Mouse (Mus musculus) myocyte (in vitro differentiated cells): Measurements from ENCODE around the gene Eif2ak4.

Experiments used
- CEBPB ChIP-seq: IDR thresholded peaks from 2 replicates; pipeline ENCODE4 v1.6.1; 2011; ENCODE audit warnings: mild to moderate bottlenecking, moderate library complexity; ENCODE audit not compliant: poor library complexity, insufficient read depth, severe bottlenecking
- E2F4 ChIP-seq: IDR thresholded peaks from one replicate; pipeline ENCODE4 v1.6.1; 2011; ENCODE audit warnings: mild to moderate bottlenecking, control low read depth, moderate library complexity; ENCODE audit not compliant: insufficient read depth
- MAX ChIP-seq: IDR thresholded peaks from one replicate; pipeline ENCODE4 v1.6.1; 2011; ENCODE audit warnings: low read depth, mild to moderate bottlenecking, control low read depth
- MYOG ChIP-seq, 3 experiments: IDR thresholded peaks; one replicate each; pipeline ENCODE4 v1.6.1; 2011; ENCODE audit warnings: control low read depth in 2 of 3, low read depth in 2 of 3, mild to moderate bottlenecking in 2 of 3; ENCODE audit not compliant: insufficient read length in 2 of 3, control insufficient read depth in 1 of 3, insufficient read depth in 1 of 3
- POLR2A ChIP-seq: IDR thresholded peaks from one replicate; pipeline ENCODE4 v1.6.1; 2011; ENCODE audit warnings: low read depth, mild to moderate bottlenecking, control low read depth, moderate library complexity; ENCODE audit not compliant: insufficient read length
- POLR2AphosphoS2 ChIP-seq: IDR thresholded peaks from one replicate; pipeline ENCODE4 v1.6.1; 2011; ENCODE audit warnings: low read depth, control low read depth; ENCODE audit not compliant: insufficient read length
- REST ChIP-seq: IDR thresholded peaks from one replicate; pipeline ENCODE4 v1.6.1; 2011; ENCODE audit warnings: mild to moderate bottlenecking, control low read depth, moderate library complexity; ENCODE audit not compliant: insufficient read depth, insufficient read length
- SRF ChIP-seq: IDR thresholded peaks from one replicate; pipeline ENCODE4 v1.6.1; 2011; ENCODE audit warnings: low read depth; ENCODE audit not compliant: control insufficient read depth, insufficient read length
- TCF12 ChIP-seq: IDR thresholded peaks from one replicate; pipeline ENCODE4 v1.6.1; 2011; ENCODE audit warnings: mild to moderate bottlenecking, control low read depth; ENCODE audit not compliant: poor library complexity, insufficient read depth, severe bottlenecking
- USF1 ChIP-seq: IDR thresholded peaks from one replicate; pipeline ENCODE4 v1.6.1; 2011; ENCODE audit warnings: low read depth, mild to moderate bottlenecking, control low read depth, moderate library complexity

DNA sequence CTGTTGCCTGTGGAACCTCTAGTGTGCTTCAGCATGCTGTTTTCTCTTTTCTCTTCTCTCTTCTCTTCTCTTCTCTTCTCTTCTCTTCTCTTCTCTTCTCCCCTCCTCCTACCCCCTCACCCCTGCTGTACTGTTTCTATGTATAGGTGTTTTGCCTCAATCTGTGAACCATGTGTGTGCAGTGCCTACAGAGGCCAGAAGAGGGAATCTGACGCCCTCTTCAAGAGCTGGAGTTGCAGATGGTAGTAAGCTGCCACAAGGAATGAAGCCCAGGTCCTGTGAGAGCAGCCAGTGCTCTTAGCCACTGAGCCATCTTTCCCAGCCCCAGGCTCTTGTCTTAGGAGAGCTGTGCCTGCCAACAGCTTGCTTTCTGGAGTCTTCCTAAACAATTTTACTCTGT is 78.2 kb downstream of the Eif2ak4 start:
- TF ChIP-seq USF1 (no peak), POLR2A (no peak), CEBPB (no peak), MYOG (IDR thresholded peaks at IDR 0.05; ENCODE audit: control insufficient read depth in 1 of 3, insufficient read depth in 1 of 3, insufficient read length in 2 of 3, low read depth in 2 of 3) (no peak), MAX (no peak), E2F4 (no peak), TCF12 (no peak), REST (no peak), POLR2AphosphoS2 (no peak), SRF (no peak)
